Mouse (Mus musculus): Measurements from ENCODE around the gene Inf2. TPM values are rescaled to one million over a fixed set of nuclear protein-coding genes. Genes with fewer than 3 reads are reported as not detected.

Gene Inf2
- polyA plus RNA-seq, 1 experiment from 2014 or later: 2.5 TPM

DNA sequence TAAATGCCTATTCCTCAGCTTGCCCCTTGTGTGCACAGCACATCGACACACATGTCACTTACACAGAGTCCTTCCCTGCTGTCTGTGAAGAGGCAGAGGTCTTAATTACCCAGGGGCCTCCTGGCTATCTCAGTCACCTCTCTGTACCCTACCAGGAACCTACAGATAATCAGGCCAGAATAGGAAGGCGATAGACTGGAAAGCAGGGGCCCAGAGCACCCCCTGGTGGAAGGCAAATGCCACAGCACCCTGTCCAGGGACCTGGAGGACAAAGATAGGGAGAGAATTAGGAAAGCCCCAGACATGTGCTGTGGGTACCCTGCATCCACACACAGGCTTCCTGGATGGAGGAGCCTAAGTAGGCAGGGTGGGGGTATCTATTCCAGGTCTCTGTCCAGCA lies 35.2 kb downstream of the Inf2 start:
- ATAC-seq (replicated peaks; ENCODE audit: low FRiP score, low read depth): no peak
- Histone ChIP-seq H3K27ac (no peak overlapping the region), H3K9me3 (replicated peaks; ENCODE audit: low read length) (no peaks in the 10 kb centered on the region), H3K4me2 (ENCODE audit: low read length) (no peak overlapping the region), H3K36me3 (ENCODE audit: insufficient read depth, low read length) (no peaks in the 10 kb centered on the region), H3K9ac (ENCODE audit: low read depth, low read length) (no peak overlapping the region), H3K4me3 (replicated peaks; ENCODE audit: low read depth, low read length) (no peak overlapping the region), H3K27me3 (ENCODE audit: insufficient read depth, low read length) (no peaks in the 10 kb centered on the region), H3K4me1 (replicated peaks; ENCODE audit: insufficient read depth, low read length) (peaks cover 21% of the 10 kb centered on the region; the same call in 1 of the 2 replicates)
- WGBS: 23% methylated on average over 2 of the region's 2 CpGs
- peak; percentile 94 for TF ChIP-seq CTCF (IDR thresholded peaks at IDR 0.05; ENCODE audit: low read depth)
- DNase-seq (ENCODE audit: low spot score): peak; percentile 78

DNA sequence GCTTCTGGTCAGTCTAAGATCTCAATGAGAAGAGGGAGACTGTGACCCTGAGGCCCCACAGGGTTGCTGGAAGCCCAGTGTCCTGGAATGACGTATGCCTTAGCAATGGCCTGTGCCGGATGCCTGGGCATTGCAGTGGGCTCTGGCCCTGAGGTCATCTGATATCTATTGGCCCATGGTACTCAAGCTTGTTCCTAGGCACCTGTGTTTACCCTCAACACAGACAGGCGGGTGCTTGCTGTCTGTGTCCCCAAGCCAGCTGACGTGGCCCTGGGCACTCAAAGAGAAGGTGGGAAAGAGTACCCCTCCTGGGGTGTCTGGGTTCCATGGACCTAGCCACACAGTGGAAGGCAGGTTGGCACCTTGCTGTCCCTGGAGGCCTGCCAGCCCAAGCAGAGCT lies 37.1 kb downstream of the Inf2 start:
- Histone ChIP-seq H3K4me2 (ENCODE audit: low read length) (no peak overlapping the region), H3K4me1 (replicated peaks; ENCODE audit: insufficient read depth, low read length) (peaks cover 9% of the 10 kb centered on the region), H3K4me3 (replicated peaks; ENCODE audit: low read depth, low read length) (no peak overlapping the region), H3K9me3 (replicated peaks; ENCODE audit: low read length) (no peaks in the 10 kb centered on the region), H3K9ac (ENCODE audit: low read depth, low read length) (no peak overlapping the region), H3K36me3 (ENCODE audit: insufficient read depth, low read length) (no peaks in the 10 kb centered on the region), H3K27me3 (ENCODE audit: insufficient read depth, low read length) (no peaks in the 10 kb centered on the region), H3K27ac (no peak overlapping the region)
- DNase-seq (ENCODE audit: low spot score): no peak
- 74% methylated on average over 4 of the region's 4 CpGs for WGBS
- ATAC-seq (replicated peaks; ENCODE audit: low FRiP score, low read depth): no peak
- TF ChIP-seq CTCF (IDR thresholded peaks at IDR 0.05; ENCODE audit: low read depth): no peak

DNA sequence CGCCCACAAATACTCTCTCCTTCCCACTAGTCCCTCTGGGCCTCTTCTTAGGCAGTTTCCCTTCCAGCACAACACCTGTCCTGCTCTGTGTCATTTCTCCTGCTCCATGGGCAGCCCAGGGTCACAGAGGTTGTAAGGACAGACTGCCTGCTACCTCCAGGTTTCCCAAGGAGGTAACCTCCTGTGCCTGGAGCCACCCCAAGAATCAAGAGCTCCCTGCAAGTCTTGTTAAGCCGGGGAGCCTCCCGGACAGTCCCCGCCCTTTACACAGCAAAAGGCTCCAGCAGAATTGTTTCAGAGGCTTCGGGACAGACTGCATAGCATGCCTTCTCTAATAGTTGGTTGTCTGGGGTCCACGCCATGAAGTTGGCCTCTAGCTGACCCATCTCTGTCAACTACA lies 37.9 kb downstream of the Inf2 start:
- Histone ChIP-seq H3K9me3 (replicated peaks; ENCODE audit: low read length) (no peaks in the 10 kb centered on the region), H3K4me2 (ENCODE audit: low read length) (no peak overlapping the region), H3K9ac (ENCODE audit: low read depth, low read length) (no peak overlapping the region), H3K27ac (no peak overlapping the region), H3K4me1 (replicated peaks; ENCODE audit: insufficient read depth, low read length) (peaks cover 9% of the 10 kb centered on the region), H3K36me3 (ENCODE audit: insufficient read depth, low read length) (no peaks in the 10 kb centered on the region), H3K4me3 (replicated peaks; ENCODE audit: low read depth, low read length) (no peak overlapping the region), H3K27me3 (ENCODE audit: insufficient read depth, low read length) (no peaks in the 10 kb centered on the region)
- ATAC-seq (replicated peaks; ENCODE audit: low FRiP score, low read depth) (no peak), DNase-seq (ENCODE audit: low spot score) (no peak)
- 80% methylated on average over 6 of the region's 6 CpGs for WGBS
- no peak for TF ChIP-seq CTCF (IDR thresholded peaks at IDR 0.05; ENCODE audit: low read depth)

DNA sequence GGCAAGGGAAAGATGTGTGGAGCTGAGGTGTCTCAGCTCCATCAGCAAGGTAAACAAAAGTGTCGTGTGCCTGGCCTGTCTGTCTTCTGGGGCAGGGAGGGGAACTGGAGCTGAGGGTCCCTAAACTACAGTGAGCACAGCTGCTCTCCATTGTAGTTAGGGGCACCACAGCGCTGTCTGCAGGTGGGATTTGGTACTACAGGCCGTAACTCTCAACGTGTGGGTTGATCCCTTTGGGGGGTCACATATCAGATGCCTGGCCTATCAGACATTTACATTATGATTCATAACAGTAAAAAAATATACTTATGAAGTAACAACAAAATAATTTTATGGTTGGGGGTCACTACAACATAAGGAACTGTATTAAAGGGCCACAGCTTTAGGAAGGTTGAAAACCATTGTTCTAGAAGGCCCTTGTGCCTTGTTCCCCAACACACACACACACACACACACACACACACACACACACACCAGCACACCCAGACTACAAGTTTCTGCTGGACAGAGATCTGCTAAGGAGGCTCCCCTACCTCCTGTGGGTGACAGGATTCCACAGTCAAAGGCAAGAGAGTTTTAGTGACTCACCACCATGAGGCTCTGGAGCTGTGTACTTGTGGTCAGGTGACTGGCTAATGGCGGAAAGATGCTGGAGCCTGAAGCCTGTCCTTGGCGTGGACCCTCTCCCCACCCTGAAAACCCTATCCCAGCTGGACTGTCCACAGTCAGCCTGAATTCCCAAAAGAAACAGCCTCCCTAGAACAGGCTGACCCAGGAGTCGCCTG lies 38.7 kb downstream of the Inf2 start:
- H3K9me3 ChIP-seq (replicated peaks; ENCODE audit: low read length): no peaks in the 10 kb centered on the region
- no peak overlapping the region for H3K4me3 ChIP-seq (replicated peaks; ENCODE audit: low read depth, low read length)
- TF ChIP-seq CTCF (IDR thresholded peaks at IDR 0.05; ENCODE audit: low read depth): peak; percentile 53; the same call in 1 of the 2 replicates
- no peak for DNase-seq (ENCODE audit: low spot score)
- 70% methylated on average over 7 of the region's 7 CpGs for WGBS
- ATAC-seq (replicated peaks; ENCODE audit: low FRiP score, low read depth): no peak
- H3K27ac ChIP-seq: no peak overlapping the region
- no peak overlapping the region for H3K4me2 ChIP-seq (ENCODE audit: low read length)
- H3K36me3 ChIP-seq (ENCODE audit: insufficient read depth, low read length): no peaks in the 10 kb centered on the region
- no peak overlapping the region for H3K9ac ChIP-seq (ENCODE audit: low read depth, low read length)
- no peaks in the 10 kb centered on the region for H3K27me3 ChIP-seq (ENCODE audit: insufficient read depth, low read length)
- peaks cover 12% of the 10 kb centered on the region for H3K4me1 ChIP-seq (replicated peaks; ENCODE audit: insufficient read depth, low read length)

DNA sequence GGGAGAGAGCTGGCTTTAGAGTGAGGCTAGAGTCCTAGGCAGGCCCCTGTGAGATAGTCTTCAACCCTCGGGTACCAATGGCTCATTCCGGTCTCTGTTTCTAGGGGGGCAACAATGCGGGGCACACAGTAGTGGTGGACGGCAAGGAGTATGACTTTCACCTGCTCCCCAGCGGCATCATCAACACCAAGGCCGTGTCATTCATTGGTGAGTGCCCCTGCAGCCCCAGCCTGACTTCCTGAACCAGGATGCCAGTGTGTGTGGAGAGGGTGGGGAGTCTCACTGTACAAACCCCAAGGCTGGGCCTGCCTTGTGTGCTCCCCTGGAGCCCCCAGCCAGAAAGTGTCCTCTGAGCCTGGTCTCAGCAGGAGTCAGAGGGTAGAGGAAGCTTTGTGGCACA lies 39.6 kb downstream of the Inf2 start:
- 87% methylated on average over 6 of the region's 6 CpGs for WGBS
- ATAC-seq (replicated peaks; ENCODE audit: low FRiP score, low read depth) (no peak), DNase-seq (ENCODE audit: low spot score) (no peak)
- no peak for TF ChIP-seq CTCF (IDR thresholded peaks at IDR 0.05; ENCODE audit: low read depth)
- Histone ChIP-seq H3K27me3 (ENCODE audit: insufficient read depth, low read length) (no peaks in the 10 kb centered on the region), H3K9ac (ENCODE audit: low read depth, low read length) (no peak overlapping the region), H3K4me2 (ENCODE audit: low read length) (no peak overlapping the region), H3K4me1 (replicated peaks; ENCODE audit: insufficient read depth, low read length) (peaks cover 14% of the 10 kb centered on the region), H3K9me3 (replicated peaks; ENCODE audit: low read length) (no peaks in the 10 kb centered on the region), H3K27ac (no peak overlapping the region), H3K4me3 (replicated peaks; ENCODE audit: low read depth, low read length) (no peak overlapping the region), H3K36me3 (ENCODE audit: insufficient read depth, low read length) (no peaks in the 10 kb centered on the region)

DNA sequence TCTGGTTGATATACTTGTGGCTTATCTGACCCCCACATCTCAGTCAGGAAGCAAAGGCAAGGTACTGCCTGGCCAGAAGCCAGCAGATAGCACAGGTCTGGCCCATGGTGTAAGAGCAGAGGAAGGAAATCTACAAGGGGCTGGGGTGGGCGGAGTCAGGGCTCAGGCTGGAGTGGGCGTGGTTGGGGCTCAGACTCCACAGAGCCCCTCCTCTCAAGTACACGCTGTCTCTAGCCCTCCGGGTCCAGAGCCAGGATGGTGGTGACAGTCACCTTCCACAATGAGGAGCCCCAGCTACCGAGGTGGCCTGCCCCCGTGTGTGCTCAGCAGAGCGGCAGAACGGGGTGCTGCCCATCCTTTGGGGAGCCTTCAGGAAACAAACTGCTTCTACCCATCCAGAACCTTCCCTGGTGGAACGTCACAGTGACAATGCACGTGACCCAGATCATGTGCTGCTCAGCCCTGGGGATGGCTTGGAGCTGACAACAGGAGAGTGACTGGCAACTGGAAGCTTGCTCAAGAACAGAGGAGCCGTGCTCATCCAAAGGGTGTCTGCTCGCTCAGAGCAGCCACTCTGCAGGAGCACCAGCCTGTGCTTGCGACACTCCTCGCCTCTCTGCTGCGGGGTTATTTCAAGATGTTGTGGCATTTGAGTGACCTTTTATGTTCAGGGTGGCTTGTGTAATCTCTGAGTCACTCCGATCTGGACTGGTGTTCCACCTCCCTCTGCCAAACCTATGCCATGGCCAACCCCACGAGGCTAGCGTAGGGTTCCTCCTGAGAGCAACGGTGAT lies 40.5 kb downstream of the Inf2 start:
- Histone ChIP-seq H3K9me3 (replicated peaks; ENCODE audit: low read length) (no peaks in the 10 kb centered on the region), H3K9ac (ENCODE audit: low read depth, low read length) (0 out of 2 replicates have a peak overlapping the region, but pooled peaks have one; percentile 27), H3K4me3 (replicated peaks; ENCODE audit: low read depth, low read length) (0 out of 2 replicates have a peak overlapping the region, but pooled peaks have one; percentile 8), H3K27ac (no peak overlapping the region), H3K27me3 (ENCODE audit: insufficient read depth, low read length) (no peaks in the 10 kb centered on the region), H3K36me3 (ENCODE audit: insufficient read depth, low read length) (no peaks in the 10 kb centered on the region), H3K4me2 (ENCODE audit: low read length) (peak overlapping the region; percentile 53), H3K4me1 (replicated peaks; ENCODE audit: insufficient read depth, low read length) (peaks cover 14% of the 10 kb centered on the region)
- peak; percentile 88 for DNase-seq (ENCODE audit: low spot score)
- TF ChIP-seq CTCF (IDR thresholded peaks at IDR 0.05; ENCODE audit: low read depth): no peak
- WGBS: 30% methylated on average over 19 of the region's 19 CpGs
- peak; percentile 73 for ATAC-seq (replicated peaks; ENCODE audit: low FRiP score, low read depth)

Data from kidney, postnatal 0 days (tissue).